Mouse (Mus musculus) heart, postnatal 14 days (tissue): ENCODE measurements around the gene Ccnc. TPM values are rescaled to one million over a fixed set of nuclear protein-coding genes. Genes with fewer than 3 reads are reported as not detected.

Experiments used
- DNase-seq, 2 experiments: peaks; one replicate each; pipeline ENCODE4 v3.0.0; 2021 to 2022
- intact Hi-C: fragments of 180-260 bp; cut with DNase I; formaldehyde crosslinking; loops from one replicate; pipeline ENCODE4 v1.15.1; 2025
- long read RNA-seq, 2 experiments: library from polyadenylated mRNA; stranded (forward); transcript quantifications; one replicate each; pipeline ENCODE4 v2.0.0; 2021
- total RNA-seq, 2 experiments: library from RNA; stranded (reverse); gene quantifications; 2 replicates each; pipeline ENCODE4 v1.2.3; 2021

Ccnc gene
- total RNA-seq = 10 to 100 TPM; 13.7 to 17.2 TPM
- long read RNA-seq, experiment 1, transcript Ccnc-202 (12 exons, 3,365 nt) = minor isoform, 7 of 27 reads
- long read RNA-seq, experiment 1, transcript Ccnc-203 (12 exons, 1,406 nt) = major isoform, 12 of 27 reads
- long read RNA-seq, experiment 1, partial matches to known transcripts = 2 of 27 reads
- long read RNA-seq, experiment 1, other reads (novel, unspliced or antisense) = 5 of 27 reads
- long read RNA-seq, experiment 2, transcript Ccnc-203 (12 exons, 1,406 nt) = major isoform, 6 of 13 reads
- long read RNA-seq, experiment 2, partial matches to known transcripts = 1 of 13 reads
- long read RNA-seq, experiment 2, other reads (novel, unspliced or antisense) = 0 of 13 reads

- peak; percentile 91 to 92 for DNase-seq
- intact Hi-C loops = loop anchor here (5.0 kb wide), 2 partner anchors 50 to 85 kb away; no protein-coding TSS in a partner anchor
These were observed at the start of gene Ccnc for GRCm38 (mm10) chr4:21727615-21728165. Gene Ccnc, plus strand, starts transcription at chr4:21727701.

- intact Hi-C loops = no loop called here
- peak in 1 of 2 experiments; percentile 3 for DNase-seq
These were observed 49.2 kb upstream of the Ccnc start for GRCm38 (mm10) chr4:21678101-21678974.

GRCm38 (mm10) chr4:21678975-21679623 is 48.4 kb upstream of the Ccnc start:
- peak in 1 of 2 experiments; percentile 8 for DNase-seq
- intact Hi-C loops = no loop called here

GRCm38 (mm10) chr4:21679624-21680480 is 47.6 kb upstream of the Ccnc start:
- intact Hi-C loops = no loop called here

GRCm38 (mm10) chr4:21680971-21681370 is 46.5 kb upstream of the Ccnc start:
- intact Hi-C loops = no loop called here

More at GRCm38 (mm10) chr4:21679624-21680480, 47.6 kb upstream of the Ccnc start:
- DNase-seq = no peak

GRCm38 (mm10) chr4:21682421-21683150 is 44.9 kb upstream of the Ccnc start:
- no peak for DNase-seq
- intact Hi-C loops = no loop called here

More at GRCm38 (mm10) chr4:21680971-21681370, 46.5 kb upstream of the Ccnc start:
- DNase-seq = no peak

- no peak for DNase-seq
- intact Hi-C loops = no loop called here
These were observed 43.0 kb upstream of the Ccnc start for GRCm38 (mm10) chr4:21684341-21684970.

- DNase-seq = no peak
- intact Hi-C loops = no loop called here
These were observed 41.9 kb upstream of the Ccnc start, which contains the start of gene Prdm13 for GRCm38 (mm10) chr4:21685595-21686091. Gene Prdm13, minus strand, starts transcription at chr4:21685963.

- no peak for DNase-seq
- intact Hi-C loops = no loop called here
These were observed 41.1 kb upstream of the Ccnc start for GRCm38 (mm10) chr4:21686416-21686815.

GRCm38 (mm10) chr4:21686934-21687333 is 40.6 kb upstream of the Ccnc start:
- intact Hi-C loops = no loop called here
- DNase-seq = no peak

GRCm38 (mm10) chr4:21687783-21688702 is 39.5 kb upstream of the Ccnc start:
- DNase-seq = peak in 1 of 2 experiments; percentile 23
- intact Hi-C loops = no loop called here

- DNase-seq = peak in 1 of 2 experiments; percentile 26
- intact Hi-C loops = no loop called here
These were observed 38.7 kb upstream of the Ccnc start for GRCm38 (mm10) chr4:21688703-21689200.

GRCm38 (mm10) chr4:21689492-21689941 is 38.0 kb upstream of the Ccnc start:
- no peak for DNase-seq
- intact Hi-C loops = no loop called here

GRCm38 (mm10) chr4:21690221-21690620 is 37.3 kb upstream of the Ccnc start:
- DNase-seq = no peak
- intact Hi-C loops = no loop called here

GRCm38 (mm10) chr4:21695638-21696254 is 31.8 kb upstream of the Ccnc start:
- DNase-seq = peak; percentile 33 to 48
- intact Hi-C loops = loop anchor here (5.0 kb wide), 1 partner anchor 158 kb away; no protein-coding TSS in a partner anchor

GRCm38 (mm10) chr4:21705046-21705445 is 22.5 kb upstream of the Ccnc start:
- DNase-seq = no peak

More at GRCm38 (mm10) chr4:21705046-21705445, 22.5 kb upstream of the Ccnc start:
- intact Hi-C loops = no loop called here
